Comparison of ENCODE assay signal across 22 mouse cellular contexts in genomic region chr11:64663166-64663565, GRCm38 (mm10).
DNase-seq lines count a peak whose midpoint lies in the region; ATAC-seq lines count a peak whose summit lies in the region.
"Had no signal": no experiment of that assay in that cellular context is flagged by ENCODE, and none has a peak within 500 bp of the region (broad histone marks: within the 10 kb centered on the region; RNA-seq: fewer than 3 reads in every experiment).

No protein-coding gene starts in this region.

- no peak overlapping the region for H3K4me3 ChIP-seq in heart, embryonic 14.5 days (ENCODE audit: control insufficient read depth in 1 of 2, insufficient read depth in 1 of 2, low read depth in 1 of 2, low read length in 2 of 2)
- H3K4me3 ChIP-seq in midbrain, embryonic 10.5 days = no peak overlapping the region
- H3K4me3 ChIP-seq in midbrain, embryonic 16.5 days (ENCODE audit: low read depth, low read length) = no peak overlapping the region
- H3K4me3 ChIP-seq: erythroblast, embryonic 14.5 days; liver, embryonic 12.5 days; myocyte; neural tube, embryonic 15.5 days had no signal

- H3K4me2 ChIP-seq in heart, embryonic 14.5 days (ENCODE audit: low read length) = peak overlapping the region; percentile 11
- H3K4me2 ChIP-seq in midbrain, embryonic 16.5 days (ENCODE audit: low read length) = no peak overlapping the region
- H3K4me2 ChIP-seq: liver, embryonic 12.5 days; neural tube, embryonic 15.5 days had no signal

- no peak for ATAC-seq in heart, embryonic 14.5 days (ENCODE audit: insufficient number of reproducible peaks, insufficient read depth, low FRiP score, low read depth)
- ATAC-seq in midbrain, embryonic 16.5 days = no peak
- ATAC-seq in granulocyte monocyte progenitor cell, adult 5-6 weeks (replicated peaks; ENCODE audit: poor library complexity, severe bottlenecking) = no peak
- ATAC-seq: CD4-positive, CD25-positive, alpha-beta regulatory T cell, adult 4 months; intestine, postnatal 0 days; liver, embryonic 12.5 days had no signal

- no peak overlapping the region for H3K9ac ChIP-seq in heart, embryonic 14.5 days (ENCODE audit: low read length)
- no peak overlapping the region for H3K9ac ChIP-seq in midbrain, embryonic 16.5 days (ENCODE audit: low read depth, low read length)
- H3K9ac ChIP-seq: liver, embryonic 12.5 days; neural tube, embryonic 15.5 days had no signal

- H3K9me3 ChIP-seq in heart, embryonic 14.5 days (ENCODE audit: control insufficient read depth, low read length) = no peaks in the 10 kb centered on the region
- H3K9me3 ChIP-seq in midbrain, embryonic 10.5 days (replicated peaks) = no peaks in the 10 kb centered on the region
- H3K9me3 ChIP-seq in midbrain, embryonic 16.5 days (replicated peaks; ENCODE audit: control insufficient read depth, low read length, poor library complexity, severe bottlenecking) = no peaks in the 10 kb centered on the region
- H3K9me3 ChIP-seq: G1E; liver, embryonic 12.5 days; neural tube, embryonic 15.5 days had no signal

- no peak overlapping the region for H3K27ac ChIP-seq in heart, embryonic 14.5 days (replicated peaks in 1 of 2; ENCODE audit: control insufficient read depth in 1 of 2, insufficient read depth in 1 of 2, low read depth in 2 of 2, low read length in 2 of 2)
- H3K27ac ChIP-seq in midbrain, embryonic 10.5 days (replicated peaks) = no peak overlapping the region; the same call in 1 of the 2 replicates
- H3K27ac ChIP-seq in midbrain, embryonic 16.5 days (ENCODE audit: low read length) = no peak overlapping the region
- H3K27ac ChIP-seq: liver, embryonic 12.5 days; neural tube, embryonic 15.5 days had no signal

- intact Hi-C loops in heart, postnatal 36 days (cut with DNase I) = no loop called here

- no peaks in the 10 kb centered on the region for H3K27me3 ChIP-seq in heart, embryonic 14.5 days (ENCODE audit: control insufficient read depth, insufficient read depth, low read length)
- H3K27me3 ChIP-seq in midbrain, embryonic 10.5 days (ENCODE audit: low read depth, poor library complexity, severe bottlenecking) = no peaks in the 10 kb centered on the region
- H3K27me3 ChIP-seq in midbrain, embryonic 16.5 days (ENCODE audit: control insufficient read depth, insufficient read depth, low read depth, low read length) = no peaks in the 10 kb centered on the region
- H3K27me3 ChIP-seq: liver, embryonic 12.5 days; neural tube, embryonic 15.5 days had no signal

- H3K4me1 ChIP-seq in heart, embryonic 14.5 days (ENCODE audit: control insufficient read depth in 2 of 2, insufficient read depth in 2 of 2, low read length in 2 of 2) = peaks cover 0 to 2% of the 10 kb centered on the region in 2 experiments; a peak in 1 of 4 replicates
- peaks cover 15% of the 10 kb centered on the region for H3K4me1 ChIP-seq in midbrain, embryonic 10.5 days
- no peaks in the 10 kb centered on the region; the same call in 1 of the 2 replicates for H3K4me1 ChIP-seq in midbrain, embryonic 16.5 days (ENCODE audit: control insufficient read depth, insufficient read depth, low read length)
- H3K4me1 ChIP-seq: liver, embryonic 12.5 days had no signal

- WGBS in heart, embryonic 14.5 days = 18% methylated on average over 6 of the region's 6 CpGs
- 36% methylated on average over 6 of the region's 6 CpGs for WGBS in midbrain, embryonic 10.5 days
- 16% methylated on average over 6 of the region's 6 CpGs for WGBS in midbrain, embryonic 16.5 days

- peak; percentile 23 for DNase-seq in embryo, embryonic 10.5 days (ENCODE audit: low spot score)
- DNase-seq in embryo, embryonic 9.5 days (ENCODE audit: extremely low spot score) = no peak
- DNase-seq in heart, postnatal 36 days = no peak
- peak; percentile 11 for DNase-seq in midbrain, embryonic 10.5 days (ENCODE audit: low spot score)
- DNase-seq in gastrocnemius, postnatal 4 days (ENCODE audit: low spot score in 2 of 2) = no peak
- DNase-seq: cerebellum, postnatal 10 days; embryo, embryonic 11 days; gastrocnemius, postnatal 36 days; layer of hippocampus, postnatal 36 days; lung, postnatal 10 days; right cerebral cortex, postnatal 25 days; thymus, postnatal 14 days had no signal

- no peaks in the 10 kb centered on the region for H3K36me3 ChIP-seq in heart, embryonic 14.5 days (ENCODE audit: control insufficient read depth, insufficient read depth, low read length)
- H3K36me3 ChIP-seq in midbrain, embryonic 10.5 days = no peaks in the 10 kb centered on the region
- no peaks in the 10 kb centered on the region for H3K36me3 ChIP-seq in midbrain, embryonic 16.5 days (ENCODE audit: control insufficient read depth, insufficient read depth, low read length)
- H3K36me3 ChIP-seq: G1E; liver, embryonic 12.5 days; neural tube, embryonic 15.5 days had no signal

Comparison
In these comparisons a context has a peak if more than half of its experiments do, and no peak if none do; other contexts are left out.
1. DNase-seq: peak in embryo, embryonic 10.5 days (single experiment) and midbrain, embryonic 10.5 days (single experiment); none in embryo, embryonic 9.5 days (single experiment), heart, postnatal 36 days (0 of 2) and gastrocnemius, postnatal 4 days (0 of 2).